Comparison of ENCODE assay signal across 16 mouse cellular contexts in the genomic region with DNA sequence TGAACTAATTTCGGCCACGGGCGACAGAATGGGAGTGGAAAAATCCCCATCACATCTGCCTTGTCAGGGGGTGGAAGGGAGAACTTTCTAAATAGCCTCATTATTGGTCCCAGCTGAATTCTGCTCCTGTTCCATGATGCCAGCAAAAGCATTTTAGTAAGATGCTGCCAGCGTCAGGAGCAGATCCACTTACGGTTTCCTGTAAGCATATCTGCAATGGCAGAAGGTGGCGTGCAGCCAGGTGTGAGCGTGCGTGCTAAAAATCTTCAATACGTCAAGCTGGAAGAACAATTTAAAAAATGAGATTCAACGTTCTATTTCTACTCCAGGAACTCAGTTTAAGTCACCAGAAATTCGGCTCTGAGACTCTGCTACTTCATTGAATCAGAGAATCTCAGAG. TPM values are rescaled to one million over a fixed set of nuclear protein-coding genes. Genes with fewer than 3 reads are reported as not detected.
DNase-seq lines count a peak whose midpoint lies in the region.
"Had no signal": no experiment of that assay in that cellular context is flagged by ENCODE, and none has a peak within 500 bp of the region (broad histone marks: within the 10 kb centered on the region; RNA-seq: fewer than 3 reads in every experiment).

No protein-coding gene starts in this region.

- intact Hi-C loops in left cerebral cortex, postnatal 25 days (cut with DNase I), result no loop called here

- DNase-seq in frontal cortex, postnatal 36 days (ENCODE audit: low spot score in 2 of 2), result peak; percentile 42 to 62
- DNase-seq in frontal cortex, postnatal 10 days (ENCODE audit: low spot score in 2 of 2), result no peak
- DNase-seq in left cerebral cortex, adult 18-20 months (ENCODE audit: low spot score in 2 of 2), result peak; percentile 15 to 52
- DNase-seq in left cerebral cortex, adult 11 months (ENCODE audit: low spot score), result no peak
- peak; percentile 14 to 64 for DNase-seq in left cerebral cortex, postnatal 25 days (ENCODE audit: low spot score in 2 of 2)
- DNase-seq in right cerebral cortex, postnatal 14 days, result peak; percentile 36
- no peak for DNase-seq in adrenal gland, postnatal 4 days (ENCODE audit: low spot score in 2 of 2)
- DNase-seq: adrenal gland, adult 2 months; B cell, adult 2 months; cerebellum, adult 2 months; cerebellum, postnatal 25 days; heart, postnatal 10 days; kidney, adult 18-20 months; liver, postnatal 0 days had no signal

RNA-seq across cellular contexts. Expression of a gene that starts 45.1 kb away (rescaled TPM):
- 10 to 100 TPM; 90.9 to 92.2 TPM for total RNA-seq in left cerebral cortex, adult 18-20 months (2021)
- 100 to 1,000 TPM in 1 of 2 experiments, 10 to 100 TPM in 1; 90.6 to 118 TPM for total RNA-seq in left cerebral cortex, postnatal 25 days (2021)
- total RNA-seq in adrenal gland, postnatal 4 days (2021), result 10 to 100 TPM; 16.6 to 18.4 TPM
- total RNA-seq: gastrocnemius, adult 8-10 months; MEL had no signal

Comparison
In these comparisons a context has a peak if more than half of its experiments do, and no peak if none do; other contexts are left out.
1. DNase-seq: peak in frontal cortex, postnatal 36 days (2 of 2), left cerebral cortex, adult 18-20 months (2 of 2), left cerebral cortex, postnatal 25 days (2 of 2) and right cerebral cortex, postnatal 14 days (single experiment); none in frontal cortex, postnatal 10 days (0 of 2), left cerebral cortex, adult 11 months (single experiment) and adrenal gland, postnatal 4 days (0 of 2).
2. RNA of a gene that starts 45.1 kb away (total RNA-seq): 90.6 to 118 TPM in left cerebral cortex, postnatal 25 days and 90.9 to 92.2 TPM in left cerebral cortex, adult 18-20 months; 16.6 to 18.4 TPM in adrenal gland, postnatal 4 days; every median in the first group is over 4 times any median in the second.